Mouse (Mus musculus) cerebellum, adult 11-12 months (tissue): ENCODE data around the gene Trp53.

Source experiments
- DNase-seq: peaks from one replicate; pipeline ENCODE4 v3.0.0; 2022

The Trp53 gene

GRCm38 (mm10) chr11:69633128-69633866 lies 53.1 kb downstream of the Trp53 start:
- DNase-seq = peak; percentile 81

GRCm38 (mm10) chr11:69635471-69635870 lies 55.3 kb downstream of the Trp53 start:
- DNase-seq = no peak
